Mouse (Mus musculus): Measurements from ENCODE around the gene Tlcd1.
"Not testable (repeated sequence)": the region's sequence is repeated elsewhere in the genome, so short reads cannot be mapped to it uniquely, and the experiment has no call there.

The Tlcd1 gene

DNA sequence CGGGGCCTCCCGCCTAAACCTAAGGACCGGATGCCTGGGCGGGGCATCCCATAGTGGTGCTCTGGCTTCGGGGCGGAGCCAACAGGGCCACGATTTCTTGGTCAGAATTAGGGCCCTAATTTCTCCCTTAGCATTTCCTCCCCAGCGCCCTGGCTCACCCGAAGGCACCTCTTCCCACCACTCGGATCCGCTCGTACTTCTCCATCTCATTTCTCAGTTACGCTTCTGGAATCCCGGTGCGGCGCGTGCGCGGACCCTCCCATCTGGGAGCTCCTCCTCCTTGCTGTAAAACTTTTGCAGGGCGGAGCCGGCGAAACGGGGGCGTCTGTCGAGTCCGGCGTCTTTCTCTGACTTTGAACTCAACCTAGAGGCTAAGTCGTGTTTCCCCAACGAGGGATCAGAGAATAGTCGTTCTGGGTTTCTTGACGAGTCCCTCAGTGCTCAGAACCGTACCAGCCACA is at the start of gene Tlcd1, which contains the start of gene Nek8:
Gene Tlcd1 (plus strand): TSS at position 310 of the 461 bp plus-strand sequence.
Gene Nek8 (minus strand): TSS at position 274 of the 461 bp plus-strand sequence.
- peak; percentile 84 for DNase-seq

GRCm38 (mm10) chr11:78126739-78127138 is 49.8 kb upstream of the Tlcd1 start:
- DNase-seq: no peak

DNA sequence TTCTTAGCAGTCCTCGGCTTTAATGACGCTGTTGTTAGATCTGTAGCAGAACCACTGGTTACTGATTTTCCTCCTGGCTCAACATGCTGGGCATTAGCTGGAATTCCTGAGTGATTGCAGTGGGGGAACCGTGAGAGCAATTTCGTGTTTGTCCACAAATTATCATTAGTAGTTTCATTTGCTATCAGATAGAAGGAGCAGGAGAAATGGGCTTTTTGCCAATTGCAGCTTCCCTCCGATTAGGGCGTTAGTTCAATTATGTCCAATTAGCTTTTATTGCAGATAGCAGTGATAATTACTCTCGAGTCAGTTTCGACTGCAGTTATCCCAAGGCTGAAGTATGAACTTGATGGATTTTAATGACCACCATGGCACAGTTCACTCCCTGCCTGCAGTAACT is 47.1 kb upstream of the Tlcd1 start:
- no peak for DNase-seq

DNA sequence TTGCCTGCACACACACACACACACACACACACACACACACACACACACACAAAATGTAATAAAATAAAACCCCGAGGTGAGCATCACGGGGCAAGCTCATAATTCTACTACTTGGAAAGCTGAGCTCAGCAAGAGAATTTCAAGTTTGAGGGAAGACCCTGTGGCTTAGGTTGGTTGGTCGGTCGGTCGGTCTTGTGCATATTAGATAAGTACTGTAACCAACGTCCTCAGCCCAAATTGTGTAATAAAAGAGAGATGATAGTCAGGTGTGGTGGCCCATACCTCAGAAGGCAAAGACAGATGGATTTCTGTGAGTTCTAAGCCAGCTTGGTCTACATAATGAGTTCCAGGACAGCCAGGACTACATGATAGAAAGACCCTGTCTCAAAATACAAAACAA is 42.6 kb upstream of the Tlcd1 start:
- DNase-seq: no peak

- DNase-seq: peak; percentile 45
Observed at GRCm38 (mm10) chr11:78134344-78134743, 42.2 kb upstream of the Tlcd1 start.

DNA sequence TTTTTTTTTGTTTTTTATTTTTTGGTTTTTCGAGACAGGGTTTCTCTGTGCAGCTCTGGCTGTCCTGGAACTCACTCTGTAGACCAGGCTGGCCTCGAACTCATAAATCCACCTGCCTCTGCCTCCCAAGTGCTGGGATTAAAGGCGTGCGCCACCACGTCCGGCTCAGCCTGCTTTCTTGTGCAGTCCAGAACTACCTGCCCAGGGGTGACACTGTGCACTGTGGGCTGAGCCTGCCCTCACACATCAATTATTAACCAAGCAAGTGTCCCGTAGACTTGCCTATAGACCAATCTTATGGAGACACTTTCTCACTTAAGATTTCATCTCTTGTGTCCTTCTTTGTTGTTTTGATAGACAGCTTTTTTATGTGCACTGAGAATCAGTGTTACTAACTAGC is 41.2 kb upstream of the Tlcd1 start:
- not testable (repeated sequence) for DNase-seq

DNA sequence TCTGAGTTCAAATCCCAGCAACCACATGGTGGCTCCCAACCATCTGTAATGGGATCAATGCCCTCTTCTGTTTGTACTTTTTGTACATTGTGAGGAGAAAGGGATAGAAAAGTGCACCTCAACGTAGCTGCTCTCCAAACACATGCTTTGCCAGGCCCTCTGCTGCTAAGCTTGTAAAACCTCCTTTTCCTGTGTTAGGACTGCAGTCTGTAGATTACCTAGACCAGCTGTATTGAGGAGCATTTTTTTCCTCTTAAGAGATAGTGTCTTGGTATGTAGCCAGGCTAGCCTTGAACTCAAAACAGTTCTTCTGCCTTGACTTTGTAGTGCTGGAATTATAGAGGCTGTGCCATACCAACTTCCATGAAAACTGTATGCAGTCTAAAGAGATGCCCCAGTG is 40.4 kb upstream of the Tlcd1 start:
- no peak for DNase-seq

DNA sequence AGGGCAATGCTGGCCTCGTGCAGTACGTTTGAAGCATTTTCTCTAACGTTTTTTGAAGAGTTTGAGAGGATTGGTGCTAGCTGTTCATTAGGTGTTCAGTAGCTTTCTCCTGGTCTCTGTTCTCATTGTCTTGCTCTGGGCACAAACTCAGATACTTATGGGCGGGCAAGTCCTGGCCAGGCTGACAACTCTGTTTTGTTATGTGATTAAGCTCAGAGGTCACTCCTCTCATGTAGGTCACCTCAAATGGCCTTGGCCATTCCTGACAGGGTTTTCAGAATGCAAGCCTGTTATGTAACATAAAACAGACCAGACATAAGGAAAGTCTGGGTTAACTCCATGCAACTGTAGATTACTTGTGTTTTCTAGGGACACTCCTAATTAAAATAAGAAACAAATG is 38.9 kb upstream of the Tlcd1 start:
- DNase-seq: no peak

GRCm38 (mm10) chr11:78138023-78138422 is 38.5 kb upstream of the Tlcd1 start:
- DNase-seq: no peak

- no peak for DNase-seq
Observed at GRCm38 (mm10) chr11:78140665-78141064, 35.8 kb upstream of the Tlcd1 start.

DNA sequence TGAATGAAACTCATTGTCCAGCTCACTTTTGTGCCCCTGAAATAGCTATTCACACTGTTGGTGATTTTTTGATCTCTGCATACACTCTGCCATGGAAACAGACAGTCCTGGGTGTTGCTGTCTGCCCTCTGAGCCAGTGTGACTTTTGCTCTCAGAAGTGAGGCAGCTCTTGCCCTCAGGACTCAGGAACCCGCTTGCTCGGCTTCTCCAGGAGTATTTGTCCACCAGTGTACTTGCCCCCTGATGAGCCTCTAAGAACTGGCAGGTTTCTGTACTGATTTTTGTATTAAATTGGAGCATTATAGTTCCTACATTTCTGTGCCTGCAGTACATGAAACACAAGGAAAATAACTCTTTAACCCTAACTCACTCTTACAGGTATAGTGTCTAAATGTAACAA is 33.0 kb upstream of the Tlcd1 start:
- DNase-seq: no peak

DNA sequence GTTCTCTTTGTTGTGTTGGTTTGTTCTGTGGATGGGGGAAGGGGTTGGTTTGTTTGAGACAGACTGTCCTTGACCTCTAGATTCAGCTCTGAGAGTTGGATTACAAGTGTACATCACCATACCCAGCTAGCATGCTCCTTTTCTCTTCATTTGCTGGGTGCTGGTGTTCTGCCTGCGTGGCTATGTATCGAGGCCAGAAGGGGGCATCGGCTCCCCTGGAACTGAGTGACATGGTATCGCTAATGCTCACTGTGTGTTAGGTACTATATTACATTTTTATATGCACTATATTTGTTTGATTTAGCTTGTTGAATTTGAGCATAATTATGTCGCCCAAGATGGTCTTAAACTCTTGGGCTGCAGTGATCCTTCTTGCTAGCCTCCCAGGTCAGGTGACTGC is 30.3 kb upstream of the Tlcd1 start:
- no peak for DNase-seq

DNA sequence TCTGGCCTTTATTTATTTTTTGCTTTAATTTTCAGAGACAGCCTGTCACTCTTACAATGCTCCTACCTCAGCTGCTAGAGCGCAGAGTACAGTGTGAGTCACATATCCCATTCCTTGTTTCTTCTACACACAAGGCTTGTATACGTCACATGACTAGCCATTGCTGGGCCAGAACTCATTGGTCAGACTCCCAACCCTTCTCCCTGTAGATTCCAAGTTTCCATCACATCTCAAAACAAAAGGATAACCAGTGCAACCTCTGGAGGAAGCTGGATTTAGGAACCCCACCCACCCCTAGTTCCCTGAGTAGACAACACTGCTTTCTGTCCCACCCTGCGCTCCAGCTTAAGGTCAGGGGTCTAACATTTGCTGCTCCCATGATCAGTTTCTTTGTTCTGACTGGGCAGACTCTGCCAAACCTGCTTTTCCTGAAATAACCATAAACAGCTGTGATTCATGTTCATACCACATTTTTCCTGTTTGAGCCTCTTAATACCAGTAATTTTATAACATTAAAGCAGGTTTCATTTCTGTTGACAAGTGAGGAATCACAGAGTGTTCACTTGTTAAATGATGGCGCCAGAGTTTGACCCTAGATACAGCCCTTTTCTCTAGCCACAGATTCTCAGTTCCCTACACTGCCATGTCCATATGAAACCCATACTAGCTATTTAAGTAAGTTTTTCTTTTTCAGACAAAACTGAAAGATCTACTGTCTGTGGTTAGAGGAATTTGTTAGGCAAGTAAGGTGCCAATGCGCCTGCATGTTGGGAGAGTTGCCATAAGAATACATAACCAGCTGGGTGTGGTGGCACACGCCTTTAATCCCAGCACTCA is 29.6 kb upstream of the Tlcd1 start:
- DNase-seq: no peak

DNA sequence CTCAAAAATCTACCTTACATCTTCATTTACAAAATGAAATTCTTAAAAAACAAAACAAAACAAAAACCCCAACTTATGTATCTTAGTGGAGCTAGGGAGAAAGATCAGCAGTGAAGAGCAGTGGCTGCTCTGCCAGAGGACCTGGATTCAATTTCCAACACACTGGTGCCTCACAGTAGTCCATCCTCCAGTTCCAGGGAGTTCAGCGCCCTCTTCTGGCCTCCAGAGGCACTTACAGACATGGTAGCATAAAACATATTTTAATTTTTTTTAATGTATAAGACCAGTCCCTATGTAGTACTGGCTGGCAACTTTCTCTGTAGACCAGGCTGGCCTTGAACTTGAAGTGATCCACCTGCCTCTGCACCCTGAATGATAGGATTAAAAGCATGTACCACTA is 25.4 kb upstream of the Tlcd1 start:
- DNase-seq: no peak

- peak; percentile 93 for DNase-seq
Observed at GRCm38 (mm10) chr11:78152299-78153231, 23.9 kb upstream of the Tlcd1 start.

- no peak for DNase-seq
Observed at GRCm38 (mm10) chr11:78153778-78154177, 22.7 kb upstream of the Tlcd1 start.

- DNase-seq: no peak
Observed at GRCm38 (mm10) chr11:78155674-78156073, 20.8 kb upstream of the Tlcd1 start.

DNA sequence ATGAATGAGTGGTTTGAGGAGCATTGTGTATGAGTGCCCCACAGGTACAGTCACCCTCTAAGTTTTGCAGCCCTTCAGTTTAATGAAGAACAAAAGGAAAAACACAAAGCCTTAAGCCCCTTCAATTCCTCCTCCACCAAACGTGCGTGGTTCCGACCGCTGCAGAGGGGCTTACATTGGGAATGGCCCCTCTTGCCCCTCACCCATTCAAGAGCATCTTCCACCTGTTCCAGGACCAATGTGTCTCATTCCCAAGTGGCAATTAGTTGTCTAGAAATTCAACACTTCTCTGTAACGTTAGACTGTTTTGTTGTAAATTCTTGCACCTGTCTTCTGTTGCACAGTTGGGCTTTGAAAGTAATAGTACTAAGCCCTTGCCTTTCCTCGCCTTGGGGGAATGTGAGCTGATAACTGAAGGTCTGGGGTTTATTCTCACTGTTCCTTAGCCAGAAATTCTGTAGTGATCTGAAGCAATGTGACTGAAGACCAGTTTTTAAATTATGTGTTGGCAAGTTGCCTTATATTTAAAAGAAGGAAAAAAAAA is 20.3 kb upstream of the Tlcd1 start:
- no peak for DNase-seq

DNA sequence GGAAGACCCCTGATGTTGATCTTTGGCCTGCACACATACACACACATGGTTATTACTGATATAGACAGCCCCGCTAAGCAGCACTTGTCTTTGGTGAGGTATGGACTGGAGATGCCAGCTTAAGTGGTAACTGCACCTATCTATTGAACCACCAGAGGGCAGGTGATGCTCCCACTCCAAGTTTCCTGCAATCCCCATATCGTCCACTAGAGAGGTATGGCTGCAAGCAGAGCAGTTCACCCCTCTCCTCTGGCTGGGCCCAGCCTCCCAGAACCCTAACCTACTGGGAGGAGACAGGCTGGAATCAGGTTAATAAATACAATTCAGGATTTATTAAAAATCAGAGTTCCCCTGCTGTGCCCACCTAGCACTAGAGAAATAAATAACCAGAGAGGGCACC is 17.4 kb upstream of the Tlcd1 start:
- DNase-seq: peak; percentile 81

DNA sequence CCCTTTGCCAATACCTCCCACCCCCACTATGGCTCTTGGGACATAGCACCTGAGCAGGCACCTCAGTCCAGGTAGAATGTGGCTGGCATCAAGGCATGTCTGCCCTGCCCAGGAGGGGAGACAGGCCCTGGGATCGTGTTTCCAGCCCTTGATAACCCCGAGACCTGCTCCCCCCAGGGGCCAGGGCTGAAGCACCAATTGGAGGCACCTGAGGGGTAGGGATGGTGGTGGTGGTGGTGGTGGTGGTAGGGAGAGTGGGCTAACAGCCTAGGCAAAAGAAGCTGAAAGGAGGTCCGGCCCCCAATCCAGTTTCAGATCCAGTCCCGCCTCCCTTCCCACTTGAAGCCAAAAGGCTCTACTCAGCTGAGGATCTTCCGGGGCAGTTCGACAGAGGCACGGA is 17.0 kb upstream of the Tlcd1 start:
- no peak for DNase-seq

- no peak for DNase-seq
Observed at GRCm38 (mm10) chr11:78160171-78160570, 16.3 kb upstream of the Tlcd1 start.

DNA sequence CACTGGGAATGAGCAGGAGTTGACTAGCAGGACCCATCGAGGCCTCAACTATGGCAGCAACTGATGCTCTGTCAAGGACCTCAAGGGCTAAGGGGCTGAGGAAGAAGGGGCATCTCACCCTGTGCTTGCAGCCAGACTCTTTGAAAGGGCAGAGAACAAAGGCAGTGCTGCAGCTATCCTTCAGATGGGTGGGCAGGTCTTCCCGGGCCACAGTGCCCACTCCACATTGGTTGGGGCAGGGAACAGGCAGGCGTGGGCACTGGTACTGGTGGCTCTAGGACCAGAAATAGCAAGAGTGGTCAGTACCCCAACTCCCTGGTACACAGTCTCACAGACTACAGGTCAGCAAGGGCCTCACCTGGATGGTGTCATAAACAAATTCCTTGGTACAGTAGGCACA is 15.8 kb upstream of the Tlcd1 start:
- no peak for DNase-seq

DNA sequence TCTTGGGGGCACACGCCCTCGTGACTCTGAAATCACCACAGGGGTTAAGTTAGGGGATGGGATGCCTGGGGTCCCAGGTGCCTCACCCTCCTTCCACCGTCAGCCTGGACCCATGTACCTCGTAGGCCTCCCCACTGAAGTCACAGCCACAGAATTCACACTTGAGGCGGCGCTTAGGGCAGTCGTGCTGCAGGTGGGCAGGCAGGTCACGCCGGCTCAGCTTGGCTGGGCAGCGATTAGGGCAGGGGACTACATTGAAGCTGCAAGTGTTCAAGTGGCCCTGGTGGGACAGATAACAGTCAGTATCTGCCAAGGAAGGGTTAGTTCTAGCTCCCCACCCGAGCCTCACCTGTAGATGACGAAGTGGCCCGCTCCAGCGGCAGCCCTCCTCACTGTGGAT is 15.3 kb upstream of the Tlcd1 start:
- no peak for DNase-seq

All from layer of hippocampus, adult 9-11 months (tissue).